Mouse (Mus musculus): ENCODE data around the gene Gm7075.

GRCm38 (mm10) chr10:63410162-63410956 is 11.2 kb downstream of the Gm7075 start:
- TF ChIP-seq CTCF (IDR thresholded peaks at IDR 0.05; ENCODE audit: low read depth) (no peak), EP300 (optimal IDR thresholded peaks at IDR 0.05) (no peak)

Data from stomach, postnatal 0 days (tissue).